Mouse (Mus musculus) layer of hippocampus, adult 11-12 months (tissue): ENCODE results near the gene Chml.

Experiments used
- DNase-seq: peaks from one replicate; pipeline ENCODE4 v3.0.0; 2022; ENCODE audit warnings: low spot score

Gene Chml

GRCm38 (mm10) chr1:175692246-175692996 lies at the start of gene Chml, which contains the start of gene Opn3:
Chml (minus strand) TSS chr1:175692901.
Opn3 (minus strand) TSS chr1:175692776.
- DNase-seq, result peak; percentile 97

DNA sequence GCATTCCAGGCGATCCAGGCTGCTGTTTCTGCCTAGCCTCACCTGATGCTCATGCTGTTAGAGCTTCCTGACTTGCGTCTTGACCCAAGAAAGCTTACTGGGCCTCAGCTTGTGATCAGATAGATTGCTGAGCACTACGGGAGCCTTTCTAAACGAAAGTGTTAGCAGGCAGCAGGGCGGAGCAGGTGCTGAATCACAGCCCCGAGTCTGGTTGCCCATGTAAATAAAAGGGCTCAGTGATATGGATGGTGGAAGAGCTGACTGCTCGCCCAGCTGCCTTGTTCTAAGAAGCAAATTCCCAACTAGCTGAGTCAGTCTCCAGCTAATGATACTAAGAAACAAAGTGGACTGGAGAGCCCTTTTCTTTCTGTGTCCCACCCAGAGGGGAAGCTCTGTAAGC lies 33.1 kb upstream of the Chml start:
- DNase-seq, result no peak

DNA sequence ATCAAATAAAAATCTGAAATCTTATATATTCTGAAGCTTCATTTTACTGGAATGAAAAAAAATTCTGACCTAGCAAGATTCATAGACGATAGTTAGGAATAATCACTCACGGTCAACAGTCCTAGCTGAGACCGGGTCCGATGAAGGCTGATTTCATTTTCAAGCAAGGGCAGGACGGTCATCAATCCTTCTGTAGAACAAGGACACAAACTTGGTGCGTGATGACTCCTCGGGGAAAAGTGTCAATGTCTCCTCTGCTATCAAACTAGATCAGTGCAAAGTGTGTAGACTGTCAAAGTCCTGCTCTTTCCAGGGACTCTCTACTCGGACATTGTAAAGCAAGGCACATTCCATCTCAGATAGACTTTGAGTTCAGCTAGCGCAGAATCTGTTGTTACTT lies 24.1 kb upstream of the Chml start:
- no peak for DNase-seq

- no peak for DNase-seq
Observed at GRCm38 (mm10) chr1:175712338-175712909, 19.7 kb upstream of the Chml start.

DNA sequence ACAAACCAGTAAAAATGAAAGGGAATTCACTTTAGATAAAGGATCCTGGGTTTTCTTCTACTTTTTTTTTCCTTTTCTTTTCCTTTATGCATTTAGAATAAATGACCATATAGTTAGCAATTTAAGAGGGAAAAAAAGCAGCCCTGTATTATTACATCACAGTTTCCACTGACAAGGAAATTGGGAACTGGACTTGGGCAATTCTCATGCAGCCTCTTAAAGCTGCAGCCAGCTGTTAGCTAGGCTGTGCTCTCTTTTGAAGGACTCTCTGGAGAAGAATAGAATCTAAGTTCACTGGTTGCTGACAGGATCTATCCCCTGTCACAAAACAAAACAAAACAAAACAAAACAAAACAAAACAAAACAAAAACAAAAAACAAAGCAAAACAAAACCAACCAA lies 15.3 kb upstream of the Chml start:
- DNase-seq, result no peak

GRCm38 (mm10) chr1:175707599-175707998 lies 14.9 kb upstream of the Chml start:
- no peak for DNase-seq

DNA sequence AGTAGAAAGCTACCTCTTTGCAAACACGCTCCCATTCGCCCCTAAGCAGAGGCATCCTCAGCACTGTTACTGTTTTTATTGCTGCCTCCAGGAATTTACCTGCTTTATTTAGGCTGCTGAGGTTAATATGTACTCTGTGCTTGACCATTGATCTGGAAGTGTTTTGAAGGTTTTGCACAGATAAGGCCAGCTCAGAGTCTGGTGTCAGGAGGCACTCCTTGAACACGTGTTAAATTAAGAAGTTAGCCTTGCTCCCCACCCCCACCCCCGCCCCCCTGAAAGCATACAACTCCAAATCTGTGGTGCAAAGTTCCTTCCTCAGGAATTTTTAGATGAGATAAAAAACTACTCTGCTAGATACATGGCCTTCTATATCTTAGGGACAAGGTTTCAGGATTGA lies 8.4 kb upstream of the Chml start:
- no peak for DNase-seq

GRCm38 (mm10) chr1:175699796-175700195 lies 7.1 kb upstream of the Chml start:
- DNase-seq, result no peak

GRCm38 (mm10) chr1:175699375-175699774 lies 6.7 kb upstream of the Chml start:
- DNase-seq, result no peak

DNA sequence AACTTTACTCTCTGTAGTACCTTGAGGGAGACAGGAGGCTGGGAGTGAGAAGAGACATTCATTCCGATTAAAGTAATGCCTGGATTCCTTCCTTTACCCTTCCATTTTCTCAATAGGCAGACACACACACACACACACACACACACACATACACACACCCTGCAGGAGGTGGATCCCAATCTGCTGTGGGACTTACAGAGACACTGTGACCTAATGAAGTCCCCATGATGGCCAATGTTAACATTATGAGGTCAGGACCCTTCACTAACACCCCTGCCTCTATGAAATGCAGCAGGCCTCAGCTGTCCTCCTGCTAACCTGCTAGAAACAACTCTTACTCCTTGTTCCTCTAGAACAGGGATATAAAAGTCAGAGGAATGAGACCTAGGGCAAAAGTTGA lies 5.6 kb upstream of the Chml start, which contains the start of gene Wdr64:
Wdr64 (plus strand) TSS at position 301 of the 400 bp plus-strand sequence.
- no peak for DNase-seq

DNA sequence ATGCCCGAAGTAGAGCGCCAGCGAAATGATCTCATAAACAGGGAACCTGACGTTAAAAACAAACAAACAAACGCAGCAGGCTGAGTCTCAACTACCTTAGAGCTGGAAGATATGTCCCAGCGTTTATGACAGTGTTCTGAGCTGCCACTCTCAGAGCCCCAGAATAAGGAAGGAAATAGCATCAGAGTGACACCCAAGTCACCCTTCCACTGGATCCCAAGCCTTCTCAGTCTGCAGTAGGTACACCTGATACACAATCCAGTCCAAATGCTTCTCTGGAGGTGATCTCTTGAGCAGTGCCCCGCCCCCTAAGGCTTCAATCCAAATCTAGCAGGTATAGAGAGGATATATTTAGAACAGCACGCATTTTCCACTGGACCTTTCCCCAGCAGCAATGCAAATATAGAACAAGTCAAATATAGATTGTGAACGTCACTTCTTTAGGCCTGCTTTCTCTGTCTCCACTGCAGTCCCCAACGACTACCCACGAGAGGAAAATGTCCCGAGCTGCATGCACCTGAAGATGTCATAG lies 794 bp upstream of the Chml start:
- peak; percentile 21 for DNase-seq

DNA sequence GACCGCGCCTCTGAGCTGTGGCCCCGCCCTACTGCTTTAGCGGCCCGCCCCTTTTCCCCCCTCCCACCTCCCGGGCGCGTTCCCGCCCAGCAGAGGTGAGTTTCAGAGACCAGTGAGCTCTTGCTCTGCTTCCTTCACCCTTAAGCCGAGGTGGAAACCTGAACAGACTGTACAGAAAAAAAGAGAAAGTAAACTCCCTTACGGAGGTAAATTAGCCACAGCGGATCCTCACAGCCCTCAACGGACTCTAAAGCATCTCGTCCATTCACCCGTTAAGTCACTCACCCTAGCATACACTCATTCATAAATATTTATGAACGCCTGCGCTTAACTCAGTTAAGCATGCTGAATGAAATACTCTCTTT lies 278 bp upstream of the Chml start:
- DNase-seq, result no peak

DNA sequence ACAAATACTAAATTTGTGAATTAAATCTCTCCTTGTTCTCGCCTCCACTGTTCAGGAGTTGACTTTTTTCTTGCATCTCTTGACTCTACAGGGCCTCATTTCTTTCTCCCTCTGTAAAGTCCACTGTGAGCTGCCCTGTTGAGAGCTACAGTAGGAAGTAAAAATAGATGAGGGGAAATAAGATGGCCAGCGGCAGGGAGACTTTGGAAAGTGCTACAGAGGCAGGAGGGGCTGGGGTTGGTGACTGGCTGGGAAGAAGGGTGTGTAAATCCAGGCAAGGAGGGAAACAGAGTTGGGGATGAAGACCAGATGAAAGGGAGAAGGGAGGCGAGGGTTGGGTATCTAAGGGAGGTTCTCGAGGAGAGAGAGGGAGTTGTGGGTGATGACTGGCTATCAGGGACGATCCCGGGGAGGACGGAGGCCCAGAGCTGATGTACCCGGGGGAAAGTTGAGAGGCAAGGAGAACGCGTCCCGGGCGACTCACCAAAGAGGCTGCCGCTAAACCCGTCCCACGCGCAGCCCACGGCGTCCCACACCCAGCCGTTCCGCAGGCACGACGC lies 935 bp downstream of the Chml start:
- DNase-seq, result no peak

- no peak for DNase-seq
Observed at GRCm38 (mm10) chr1:175680995-175681394, 11.7 kb downstream of the Chml start.

- DNase-seq, result no peak
Observed at GRCm38 (mm10) chr1:175677459-175677858, 15.2 kb downstream of the Chml start.

- no peak for DNase-seq
Observed at GRCm38 (mm10) chr1:175675116-175675515, 17.6 kb downstream of the Chml start.

DNA sequence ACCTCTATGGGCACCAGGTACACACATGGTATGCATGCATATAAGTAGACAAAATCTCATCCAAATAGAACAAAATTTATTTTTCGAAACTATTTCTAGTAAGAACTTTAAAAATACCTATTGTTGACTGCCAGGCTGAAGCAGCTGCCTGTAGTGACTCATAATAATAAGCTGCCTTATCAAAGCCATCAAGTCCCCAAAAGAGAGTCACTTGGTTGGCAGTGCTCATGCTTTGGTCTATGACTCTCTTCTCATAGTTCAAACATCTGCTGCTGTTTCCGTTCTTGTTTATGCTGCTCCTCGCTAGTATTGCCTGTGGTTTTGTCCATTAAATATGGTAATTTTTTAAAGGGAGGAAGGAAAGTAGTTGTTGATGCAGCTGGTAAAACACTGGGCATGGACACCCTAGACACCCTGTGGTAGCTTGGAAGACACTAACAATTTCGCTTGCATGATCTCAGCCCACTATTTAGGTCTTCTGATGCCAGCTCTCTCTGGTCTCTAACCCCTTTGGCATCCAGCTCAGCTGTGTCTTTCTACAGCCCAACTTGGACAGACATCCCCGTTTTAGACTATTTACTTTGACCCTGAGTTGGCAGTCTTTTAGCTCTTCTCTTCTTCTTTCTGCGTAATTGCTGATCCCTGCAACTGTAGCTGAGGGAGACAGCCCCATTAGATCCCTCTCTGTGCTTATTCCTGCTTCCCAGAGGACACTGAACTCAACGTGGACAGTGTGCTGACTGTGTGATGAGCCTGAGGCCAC lies 19.0 kb downstream of the Chml start:
- DNase-seq, result no peak

GRCm38 (mm10) chr1:175671626-175672025 lies 21.1 kb downstream of the Chml start:
- no peak for DNase-seq

DNA sequence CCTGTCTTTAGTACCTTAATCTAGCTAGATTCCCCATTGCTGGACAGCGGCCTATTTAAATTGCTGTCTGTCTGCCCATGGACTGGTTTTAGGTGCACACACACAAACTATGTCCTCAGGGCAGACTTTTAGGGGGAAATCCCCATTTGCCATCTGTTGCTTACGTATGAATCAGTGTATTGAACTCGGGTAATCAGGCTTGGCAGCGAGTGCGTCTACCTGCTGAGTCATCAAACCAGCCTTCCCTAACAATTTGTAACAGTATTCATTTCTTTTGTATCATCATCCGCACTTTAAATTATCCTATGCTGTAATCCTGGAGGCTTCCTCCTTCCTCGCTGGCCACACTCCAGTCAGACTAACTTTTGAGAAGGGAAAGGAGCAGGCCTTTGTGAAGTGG lies 22.7 kb downstream of the Chml start:
- DNase-seq, result no peak

DNA sequence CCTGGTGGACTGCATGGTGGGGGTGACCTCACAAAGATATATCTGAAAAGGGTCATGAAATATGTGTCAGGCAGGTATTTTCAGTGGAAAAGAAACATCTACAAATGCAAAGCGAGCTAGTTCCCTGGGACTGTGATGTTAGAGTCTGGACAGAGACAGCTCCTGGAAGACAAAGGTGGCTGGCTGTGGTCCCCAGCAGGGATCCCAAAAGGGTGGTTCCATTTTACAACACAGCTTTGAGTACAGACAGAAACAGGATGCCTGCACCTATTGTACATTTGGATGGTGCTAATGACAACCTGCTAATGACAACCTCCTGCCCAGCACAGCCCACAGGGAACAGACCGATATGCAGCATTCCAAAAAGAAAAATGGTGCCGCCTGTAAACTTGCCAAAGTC lies 23.2 kb downstream of the Chml start:
- no peak for DNase-seq

DNA sequence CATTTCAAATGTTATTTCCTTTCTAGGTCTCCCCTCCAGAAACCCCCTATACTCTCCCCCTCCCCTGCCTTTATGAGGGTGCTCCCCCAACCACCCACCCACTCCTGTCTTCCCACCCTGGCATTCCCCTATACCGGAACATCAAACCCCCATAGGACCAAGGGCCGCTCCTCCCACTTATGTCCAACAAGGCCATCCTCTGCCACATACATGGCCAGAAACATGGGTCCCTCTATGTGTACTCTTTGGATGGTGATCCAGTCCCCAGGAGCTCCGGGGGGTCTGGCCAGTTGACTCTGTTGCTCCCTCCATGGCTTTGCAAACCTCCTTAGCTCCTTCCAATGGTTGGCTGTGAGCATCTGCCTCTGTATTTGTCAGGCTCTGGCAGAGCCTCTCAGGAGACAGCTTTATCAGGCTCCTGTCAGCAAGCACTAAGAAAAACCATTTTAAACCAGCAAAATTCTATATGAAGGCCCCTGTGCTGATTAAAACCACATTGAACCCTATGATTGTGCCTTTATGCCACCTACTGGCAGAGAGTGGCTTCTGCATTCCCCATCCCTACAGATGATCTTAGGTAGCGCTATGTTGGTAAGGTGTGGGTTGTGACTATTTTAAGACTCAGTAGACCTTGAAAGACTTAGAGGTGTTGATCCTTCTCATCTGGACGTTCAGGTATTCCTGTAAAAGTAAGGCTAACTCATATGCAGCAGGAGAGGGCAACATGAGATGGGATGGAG lies 23.9 kb downstream of the Chml start:
- peak; percentile 40 for DNase-seq

DNA sequence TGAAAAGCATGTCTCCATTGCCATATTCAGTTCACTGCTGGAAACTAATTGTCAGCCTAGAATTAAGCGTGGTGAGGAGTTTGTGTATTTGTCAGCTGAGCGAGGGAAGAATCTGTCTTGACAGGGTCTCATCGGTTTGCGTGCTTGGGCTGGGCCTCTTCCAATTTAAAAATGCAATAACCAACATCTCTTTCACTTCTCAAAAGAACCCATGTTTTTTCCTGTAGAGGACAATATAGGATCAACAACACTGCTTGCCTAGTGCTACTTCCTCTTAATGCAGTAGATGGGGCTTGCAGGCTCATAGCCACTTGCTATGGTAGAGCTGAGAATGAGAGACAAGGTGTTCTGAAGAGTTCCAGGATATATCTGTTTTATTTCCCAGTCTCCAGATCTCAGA lies 32.8 kb downstream of the Chml start:
- no peak for DNase-seq
